Mouse (Mus musculus): ENCODE data around the gene Trpm3.
A peak's percentile ranks its signal among the peaks of the same experiment; 100 is the strongest.

Gene Trpm3

DNA sequence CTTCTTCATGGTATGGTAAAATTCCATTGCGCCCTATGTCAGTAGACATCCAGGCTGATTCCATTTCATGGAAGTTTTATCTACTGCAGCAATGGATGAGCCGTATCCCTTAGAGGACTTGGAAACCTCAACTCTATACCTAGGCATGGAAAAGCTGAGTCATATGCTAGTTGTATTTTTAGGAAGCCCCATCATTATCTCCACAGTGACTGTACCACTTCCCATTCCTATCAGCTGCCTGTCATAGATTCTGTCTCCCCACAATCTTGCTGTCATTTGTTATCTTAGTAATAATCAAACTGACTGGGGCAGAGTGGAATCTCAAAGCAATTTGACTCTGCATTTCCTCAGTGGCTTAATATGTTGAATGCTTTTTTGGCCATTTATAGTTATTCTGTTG lies 169.2 kb downstream of the Trpm3 start:
- DNase-seq (ENCODE audit: low read depth): no peak

GRCm38 (mm10) chr19:22317306-22317705 lies 178.5 kb downstream of the Trpm3 start:
- DNase-seq (ENCODE audit: low read depth): no peak

DNA sequence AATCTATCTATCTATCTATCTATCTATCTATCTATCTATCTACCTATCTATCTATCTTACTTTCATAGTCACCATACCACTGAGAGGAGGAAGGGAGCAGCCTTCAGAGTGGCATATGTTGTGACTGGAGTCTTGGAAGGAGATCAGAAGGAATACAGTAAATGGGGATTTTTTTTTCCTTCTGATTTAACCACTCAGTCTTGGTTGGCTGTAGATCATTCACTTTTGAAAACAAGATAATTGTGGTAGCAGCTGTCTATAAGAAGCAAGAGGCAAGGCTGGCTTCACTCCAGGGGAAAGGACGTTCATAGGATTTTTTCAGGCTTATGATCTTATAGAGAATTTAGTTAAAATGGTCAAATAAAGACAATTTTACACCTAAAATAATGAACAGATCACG lies 188.0 kb downstream of the Trpm3 start:
- DNase-seq (ENCODE audit: low read depth): no peak

DNA sequence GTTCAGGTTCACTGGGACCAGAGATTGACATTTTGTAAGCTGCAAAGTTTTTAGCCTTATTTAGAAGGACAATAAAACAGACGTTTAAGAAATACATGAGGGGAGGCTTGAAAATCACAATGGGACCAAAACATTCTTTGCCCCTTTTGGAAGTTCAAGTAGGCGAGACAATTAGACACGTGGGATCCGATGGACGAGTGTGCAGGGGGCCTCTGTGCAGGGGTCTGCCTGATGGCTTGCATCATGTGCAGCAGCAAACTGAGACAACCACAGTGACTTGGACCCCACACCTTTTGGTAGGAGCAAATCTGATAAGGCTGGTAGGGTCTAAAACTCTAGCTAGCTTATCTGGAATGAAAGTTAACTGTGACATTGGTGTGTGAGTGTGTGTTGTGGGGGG lies 188.4 kb downstream of the Trpm3 start:
- no peak for DNase-seq (ENCODE audit: low read depth)

DNA sequence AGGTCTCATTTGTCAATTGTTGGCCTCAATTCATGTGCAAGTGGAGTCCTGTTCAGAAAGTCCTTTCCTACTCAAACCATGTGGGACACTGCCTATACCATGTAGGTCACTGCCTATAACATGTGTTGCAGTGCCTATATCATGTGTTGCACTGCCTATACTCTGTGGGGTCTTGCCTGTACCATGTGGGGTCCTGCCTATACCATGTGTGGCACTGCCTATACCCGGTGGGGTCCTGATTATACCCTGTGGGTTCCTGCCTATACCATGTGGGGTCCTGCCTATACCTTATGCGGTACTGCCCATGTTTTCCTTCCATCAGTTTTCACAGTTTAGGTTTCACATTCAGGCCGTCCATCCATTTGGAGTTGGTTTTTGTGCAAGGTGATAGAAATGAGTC lies 197.4 kb downstream of the Trpm3 start:
- no peak for DNase-seq (ENCODE audit: low read depth)

DNA sequence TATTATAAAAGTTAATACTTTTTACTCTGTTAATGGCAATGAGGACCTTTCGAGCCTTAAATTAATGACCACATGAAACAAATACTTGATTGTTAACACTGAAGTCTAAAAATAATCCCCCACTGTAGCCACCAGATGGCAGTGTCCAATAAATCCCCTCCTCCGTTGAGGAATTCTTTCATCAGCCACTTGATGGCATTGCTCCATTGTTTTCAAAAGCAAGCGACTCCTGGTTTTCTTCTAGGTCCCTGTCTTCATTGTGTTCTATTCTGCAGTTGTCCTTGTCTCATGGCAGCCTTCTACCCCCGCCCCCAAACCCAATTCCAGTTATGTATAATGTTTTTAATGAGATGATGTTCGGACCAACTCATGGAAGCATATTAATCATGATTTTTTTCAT lies 198.6 kb downstream of the Trpm3 start:
- peak; percentile 40 for DNase-seq (ENCODE audit: low read depth)

GRCm38 (mm10) chr19:22338927-22339326 lies 200.1 kb downstream of the Trpm3 start:
- DNase-seq (ENCODE audit: low read depth): no peak

DNA sequence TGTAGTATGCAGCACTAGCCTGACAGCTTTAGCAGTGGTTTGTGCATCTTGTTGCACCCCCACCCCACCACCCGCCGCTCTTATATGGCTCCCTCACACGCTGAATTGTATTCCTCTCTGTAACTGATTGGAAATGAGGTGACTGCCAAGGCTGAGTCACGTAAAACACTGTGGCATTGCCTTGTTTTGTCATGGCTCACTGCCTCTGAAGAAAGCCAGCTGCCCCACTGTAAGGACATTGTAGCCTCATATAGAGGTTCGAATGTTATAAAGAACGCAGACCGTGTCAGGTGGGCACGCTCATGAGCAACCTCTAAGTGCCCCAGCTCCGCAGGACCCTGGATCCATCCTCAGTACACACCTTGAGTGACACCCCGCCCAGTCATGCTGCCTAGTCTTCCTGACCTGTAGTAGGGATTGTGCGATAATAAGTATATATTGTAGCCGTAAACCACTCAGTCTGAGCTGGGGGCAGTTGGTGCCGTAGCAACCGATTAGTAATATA lies 215.2 kb downstream of the Trpm3 start:
- no peak for DNase-seq (ENCODE audit: low read depth)

DNA sequence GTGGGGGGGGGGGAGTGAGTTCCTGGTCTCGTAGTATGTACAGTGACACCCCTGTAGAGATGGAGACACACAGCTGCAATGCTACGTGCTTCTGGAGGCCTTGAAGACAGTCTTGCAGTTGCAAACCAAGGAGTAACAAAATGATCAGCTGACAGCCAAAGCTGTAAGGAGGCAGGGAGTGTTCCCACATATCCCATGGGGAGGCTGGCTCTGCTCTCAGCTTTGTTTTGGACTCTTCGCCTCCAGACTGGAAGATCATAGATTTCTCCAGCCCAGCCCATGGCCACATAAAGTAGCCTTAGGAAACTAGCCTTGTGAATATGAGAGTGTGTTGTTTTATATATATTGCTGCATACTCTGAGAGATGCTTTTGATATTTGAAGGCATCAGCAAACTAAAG lies 248.0 kb downstream of the Trpm3 start:
- DNase-seq (ENCODE audit: low read depth): no peak

GRCm38 (mm10) chr19:22394700-22395099 lies 255.9 kb downstream of the Trpm3 start:
- no peak for DNase-seq (ENCODE audit: low read depth)

GRCm38 (mm10) chr19:22404049-22404448 lies 265.2 kb downstream of the Trpm3 start:
- no peak for DNase-seq (ENCODE audit: low read depth)

DNA sequence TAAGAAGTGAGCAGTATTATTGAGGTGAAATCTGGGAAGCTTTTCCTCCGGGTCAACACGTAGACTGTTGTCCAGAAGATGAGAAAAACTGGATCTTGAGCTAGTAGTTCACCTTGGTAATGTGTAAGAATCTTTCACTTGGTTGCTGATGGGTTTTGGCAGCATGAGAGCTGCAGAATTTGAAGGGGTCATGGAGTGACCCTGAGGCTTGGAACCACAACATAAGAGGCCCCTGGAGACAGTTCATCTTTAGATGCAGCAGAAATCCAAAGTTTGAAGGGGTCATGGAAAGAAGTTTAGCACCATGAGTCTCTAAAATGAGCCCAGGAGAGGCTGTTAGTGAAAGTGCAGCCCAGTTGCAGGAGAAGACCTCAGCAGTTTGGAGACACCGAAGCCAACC lies 279.4 kb downstream of the Trpm3 start:
- DNase-seq (ENCODE audit: low read depth): no peak

GRCm38 (mm10) chr19:22437207-22437606 lies 298.4 kb downstream of the Trpm3 start:
- DNase-seq (ENCODE audit: low read depth): no peak

- DNase-seq (ENCODE audit: low read depth): no peak
Observed at GRCm38 (mm10) chr19:22447418-22448339, 308.8 kb downstream of the Trpm3 start.

DNA sequence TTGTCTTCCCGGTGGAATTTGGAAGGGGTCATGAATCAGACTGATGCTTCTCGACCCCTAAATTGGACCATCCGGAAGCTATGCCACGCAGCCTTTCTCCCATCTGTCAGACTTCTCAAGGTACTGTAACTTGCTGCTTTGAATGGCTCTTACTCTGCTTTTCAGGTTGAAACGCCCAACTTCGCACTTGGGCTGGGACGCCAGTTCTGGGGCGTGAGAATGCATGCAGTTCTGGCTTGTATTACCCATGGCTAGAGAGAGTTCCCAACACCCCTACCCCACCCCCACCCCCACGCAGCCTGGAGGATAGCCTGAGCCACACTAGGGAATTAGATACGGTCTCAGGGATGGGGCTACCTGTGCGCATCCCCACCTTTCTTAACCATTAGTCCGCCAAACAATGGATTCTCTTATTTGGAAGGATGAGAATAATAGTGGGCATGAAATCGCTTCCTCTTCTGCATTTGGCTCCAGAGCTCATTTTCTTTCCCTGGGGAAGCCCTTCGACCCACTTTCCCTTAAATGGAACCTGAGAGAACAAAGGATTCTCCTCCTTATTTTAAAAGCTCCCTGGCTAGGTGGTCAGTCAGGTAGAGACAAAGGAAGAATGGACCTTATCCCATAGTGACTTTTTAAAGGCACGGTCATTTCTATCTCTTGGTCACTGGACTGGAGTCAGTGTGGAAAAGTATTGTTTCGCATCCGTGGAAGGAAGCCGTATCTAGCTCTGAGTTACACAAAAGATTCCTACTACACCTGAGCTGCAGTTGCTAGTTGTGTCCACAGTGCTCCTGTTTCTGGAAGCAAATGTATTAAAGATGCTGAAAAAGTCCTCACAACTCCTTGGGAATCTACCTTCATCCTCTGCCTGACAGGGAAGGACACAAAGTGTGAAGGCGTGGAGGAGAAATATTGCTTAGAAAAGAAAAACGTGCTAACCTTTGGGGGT lies 309.8 kb downstream of the Trpm3 start:
- DNase-seq (ENCODE audit: low read depth): no peak

- no peak for DNase-seq (ENCODE audit: low read depth)
Observed at GRCm38 (mm10) chr19:22451290-22451689, 312.4 kb downstream of the Trpm3 start.

DNA sequence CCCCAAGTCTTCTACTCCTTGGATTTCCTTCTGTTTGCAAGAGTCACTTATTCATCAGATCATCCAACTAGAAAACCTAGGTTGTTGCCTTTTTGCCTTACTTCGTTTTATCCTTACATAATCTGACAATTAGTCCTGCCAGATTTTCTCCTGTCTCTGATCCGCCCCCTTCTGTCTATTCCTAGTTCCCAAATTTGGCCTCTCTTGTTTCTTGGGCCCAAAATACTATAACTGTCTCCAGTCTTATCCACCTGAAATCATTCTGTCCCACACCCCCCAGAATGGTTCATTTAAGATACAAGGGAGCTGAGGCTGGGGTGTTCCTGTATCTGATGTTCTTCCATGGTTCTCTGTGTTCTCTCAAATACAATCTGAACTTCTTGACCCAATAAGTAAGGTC lies 318.1 kb downstream of the Trpm3 start:
- DNase-seq (ENCODE audit: low read depth): no peak

- DNase-seq (ENCODE audit: low read depth): no peak
Observed at GRCm38 (mm10) chr19:22462043-22462442, 323.2 kb downstream of the Trpm3 start.

DNA sequence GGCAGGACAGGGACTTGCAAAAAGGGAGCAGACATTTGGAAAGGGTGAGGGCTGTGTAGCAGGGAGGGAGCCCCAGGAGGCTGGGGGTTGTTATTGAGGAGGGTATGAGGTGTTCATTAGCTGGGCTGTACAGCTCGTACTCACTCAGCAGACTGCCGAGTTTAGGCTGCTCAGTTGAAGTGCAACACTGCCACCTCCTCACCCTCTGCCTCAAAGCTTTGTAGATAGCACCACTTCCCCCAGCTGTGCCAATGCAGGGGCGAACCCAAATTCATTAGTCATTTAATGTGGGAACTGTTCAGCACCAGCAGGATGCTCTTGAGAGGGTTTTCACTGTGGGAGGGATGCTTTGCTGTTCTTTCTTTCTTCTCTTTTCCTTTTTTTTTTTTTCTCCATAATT lies 324.7 kb downstream of the Trpm3 start:
- DNase-seq (ENCODE audit: low read depth): no peak

GRCm38 (mm10) chr19:22469608-22470007 lies 330.8 kb downstream of the Trpm3 start:
- no peak for DNase-seq (ENCODE audit: low read depth)

GRCm38 (mm10) chr19:22473030-22473712 lies 334.3 kb downstream of the Trpm3 start:
- no peak for DNase-seq (ENCODE audit: low read depth)

Measured in fibroblast of lung, adult 2 months (primary cell).